Mouse (Mus musculus) kidney, adult 10 weeks (tissue): ENCODE results near the gene Eif3k. TPM values are rescaled to one million over a fixed set of nuclear protein-coding genes. Genes with fewer than 3 reads are reported as not detected.

Experiments
- polyA plus RNA-seq: library from polyadenylated mRNA; stranded (reverse); fragments of 350-450 nt; fragmentation: Illumina TruSeq; extraction: RNeasy Lipid Tissue Mini Kit (QIAGEN cat#74804); gene quantifications from one replicate; pipeline ENCODE4 v1.2.3, GENCODE M21; 2014; ENCODE audit warnings: low read depth, low replicate concordance

The Eif3k gene
- 3.8 TPM for polyA plus RNA-seq

GRCm38 (mm10) chr7:28981651-28982273 lies at the start of gene Eif3k, which contains the start of gene Map4k1:
Eif3k (minus strand) TSS chr7:28981864.
Map4k1 (plus strand) TSS chr7:28982050.

GRCm38 (mm10) chr7:28961927-28962670 lies 19.6 kb downstream of the Eif3k start, which contains the start of gene Actn4:
Actn4 (minus strand) TSS chr7:28962340.

Other genes starting within 250 kb of the Eif3k start
- gene Mrps12, start 240.0 kb downstream of the Eif3k start, polyA plus RNA-seq = 28.9 TPM
- gene Sars2, start 239.9 kb downstream of the Eif3k start, polyA plus RNA-seq = 0.24 TPM
- gene Ccer2, start 225.7 kb downstream of the Eif3k start, polyA plus RNA-seq = not detected
- gene Sirt2, start 215.1 kb downstream of the Eif3k start, polyA plus RNA-seq = 20.8 TPM
- not detected for gene Nfkbib, start 214.4 kb downstream of the Eif3k start, polyA plus RNA-seq
- 3.4 TPM for gene Rinl, start 192.9 kb downstream of the Eif3k start, polyA plus RNA-seq
- gene Hnrnpl, start 173.3 kb downstream of the Eif3k start, polyA plus RNA-seq = 173 TPM
- gene Ech1, start 156.6 kb downstream of the Eif3k start, polyA plus RNA-seq = 25.7 TPM
- gene Lgals4, start 148.0 kb downstream of the Eif3k start, polyA plus RNA-seq = 2.0 TPM
- gene Lgals7, start 118.0 kb downstream of the Eif3k start, polyA plus RNA-seq = not detected
- gene Capn12, start 100.4 kb downstream of the Eif3k start, polyA plus RNA-seq = not detected
- gene Actn4, start 19.5 kb downstream of the Eif3k start, polyA plus RNA-seq = 31.0 TPM
- gene Map4k1, start 186 bp upstream of the Eif3k start, polyA plus RNA-seq = not detected
- gene Ryr1, start 143.3 kb upstream of the Eif3k start, polyA plus RNA-seq = not detected
- not detected for gene Rasgrp4, start 153.0 kb upstream of the Eif3k start, polyA plus RNA-seq
- gene Fam98c, start 174.4 kb upstream of the Eif3k start, polyA plus RNA-seq = 2.0 TPM
- not detected for gene Ggn, start 188.3 kb upstream of the Eif3k start, polyA plus RNA-seq
- gene Spred3, start 188.5 kb upstream of the Eif3k start, polyA plus RNA-seq = 1.3 TPM
- gene Psmd8, start 198.8 kb upstream of the Eif3k start, polyA plus RNA-seq = 69.3 TPM
- gene Catsperg1, start 232.2 kb upstream of the Eif3k start, polyA plus RNA-seq = not detected